10 mouse cellular contexts compared by ENCODE assay signal in the genomic region with DNA sequence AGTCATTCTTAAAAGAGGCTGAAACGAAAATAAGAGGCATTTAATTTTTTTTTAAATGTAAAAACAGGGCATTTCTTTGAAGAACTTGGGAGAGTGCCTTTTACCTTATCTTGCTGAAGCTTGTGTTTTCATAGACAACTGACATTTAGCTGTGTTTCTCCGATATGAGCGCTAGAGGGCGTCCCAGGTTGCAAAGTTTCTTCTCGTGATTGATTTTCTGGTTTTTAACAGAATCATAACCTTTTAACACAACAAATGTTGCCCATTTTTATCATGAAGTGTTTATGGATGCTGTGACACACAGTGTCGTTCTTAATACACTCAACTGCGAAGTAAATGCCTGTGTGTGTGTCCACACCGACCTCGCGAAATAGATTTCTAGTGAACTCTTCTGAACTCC. TPM values are rescaled to one million over a fixed set of nuclear protein-coding genes. Genes with fewer than 3 reads are reported as not detected.
DNase-seq lines count a peak whose midpoint lies in the region; ATAC-seq and TF ChIP-seq lines count a peak whose summit lies in the region.
"Had no signal": no experiment of that assay in that cellular context is flagged by ENCODE, and none has a peak within 500 bp of the region (broad histone marks: within the 10 kb centered on the region; RNA-seq: fewer than 3 reads in every experiment).

No protein-coding gene starts in this region.

- no peak for ATAC-seq in lung, postnatal 0 days
- no peak for ATAC-seq in hindbrain, embryonic 14.5 days (ENCODE audit: low FRiP score)

- no peak overlapping the region for H3K27ac ChIP-seq in lung, postnatal 0 days (ENCODE audit: low read length)
- H3K27ac ChIP-seq in hindbrain, embryonic 14.5 days, result no peak overlapping the region
- H3K27ac ChIP-seq: macrophage had no signal

- DNase-seq in adrenal gland, postnatal 14 days, result peak; percentile 35
- no peak for DNase-seq in adrenal gland, adult 2 months
- DNase-seq in lung, postnatal 0 days (ENCODE audit: low spot score), result peak; percentile 23
- no peak for DNase-seq in lung, adult 2 months
- DNase-seq in brain, embryonic 14.5 days (ENCODE audit: low read depth), result peak; percentile 34
- peak; percentile 57 for DNase-seq in hindbrain, embryonic 14.5 days (ENCODE audit: low spot score)
- peak; percentile 37 for DNase-seq in mesoderm, embryonic 11.5 days (ENCODE audit: low read depth, low spot score)
- DNase-seq in urinary bladder, postnatal 14 days (ENCODE audit: low spot score), result no peak

- no peaks in the 10 kb centered on the region for H3K36me3 ChIP-seq in lung, postnatal 0 days (ENCODE audit: insufficient read depth, low read length)
- no peaks in the 10 kb centered on the region for H3K36me3 ChIP-seq in hindbrain, embryonic 14.5 days (replicated peaks; ENCODE audit: control insufficient read depth, insufficient read depth)

- H3K9me3 ChIP-seq in lung, postnatal 0 days (ENCODE audit: low read length), result no peaks in the 10 kb centered on the region
- H3K9me3 ChIP-seq in hindbrain, embryonic 14.5 days (ENCODE audit: control insufficient read depth, low read length), result no peaks in the 10 kb centered on the region

- 18% methylated on average over 10 of the region's 10 CpGs for WGBS in lung, postnatal 0 days
- 24% methylated on average over 10 of the region's 10 CpGs for whole genome bisulfite sequencing in lung, adult 2 months
- WGBS in hindbrain, embryonic 14.5 days, result 21% methylated on average over 10 of the region's 10 CpGs

- TF ChIP-seq POLR2A in lung, adult 2 months (IDR thresholded peaks at IDR 0.05; ENCODE audit: borderline replicate concordance, extremely low read depth, low read depth, low read length), result no peak
- no peak for TF ChIP-seq POLR2A in brain, embryonic 14.5 days (IDR thresholded peaks at IDR 0.05; ENCODE audit: borderline replicate concordance, extremely low read depth, insufficient read depth, insufficient read length, poor library complexity, severe bottlenecking)

- H3K4me1 ChIP-seq in lung, postnatal 0 days (ENCODE audit: insufficient read depth, low read depth, low read length), result no peaks in the 10 kb centered on the region
- no peaks in the 10 kb centered on the region for H3K4me1 ChIP-seq in lung, adult 2 months (ENCODE audit: control insufficient read depth, insufficient read depth, low read length)
- H3K4me1 ChIP-seq in hindbrain, embryonic 14.5 days (replicated peaks; ENCODE audit: control insufficient read depth, insufficient read depth, low read length), result no peaks in the 10 kb centered on the region

- no peak overlapping the region for H3K9ac ChIP-seq in lung, postnatal 0 days (replicated peaks; ENCODE audit: low read depth)
- no peak overlapping the region for H3K9ac ChIP-seq in hindbrain, embryonic 14.5 days

- H3K4me3 ChIP-seq in lung, postnatal 0 days (ENCODE audit: low read depth, low read length), result no peak overlapping the region
- H3K4me3 ChIP-seq in lung, adult 2 months (replicated peaks; ENCODE audit: extremely low read depth, low read depth, low read length), result no peak overlapping the region
- H3K4me3 ChIP-seq in hindbrain, embryonic 14.5 days (replicated peaks; ENCODE audit: low read length), result no peak overlapping the region

- TF ChIP-seq CTCF in lung, postnatal 0 days (IDR thresholded peaks at IDR 0.05), result peak; percentile 62
- TF ChIP-seq CTCF in lung, adult 2 months (IDR thresholded peaks at IDR 0.05; ENCODE audit: insufficient read depth, low read length), result no peak
- peak; percentile 57; the same call in 1 of the 2 replicates for TF ChIP-seq CTCF in brain, embryonic 14.5 days (IDR thresholded peaks at IDR 0.05; ENCODE audit: borderline replicate concordance, extremely low read depth, insufficient read depth, insufficient read length)

- no peak for TF ChIP-seq EP300 in lung, postnatal 0 days (IDR thresholded peaks at IDR 0.05)

- H3K27me3 ChIP-seq in lung, postnatal 0 days (replicated peaks; ENCODE audit: insufficient read depth, low read length), result no peaks in the 10 kb centered on the region
- no peaks in the 10 kb centered on the region for H3K27me3 ChIP-seq in hindbrain, embryonic 14.5 days (ENCODE audit: control insufficient read depth, insufficient read depth, low read length)

- no peak overlapping the region for H3K4me2 ChIP-seq in lung, postnatal 0 days (replicated peaks; ENCODE audit: low read depth, low read length)
- no peak overlapping the region; the same call in 1 of the 2 replicates for H3K4me2 ChIP-seq in hindbrain, embryonic 14.5 days (replicated peaks)

RNA-seq across cellular contexts. Expression of a gene that starts 37.7 kb away (rescaled TPM):
- total RNA-seq in adrenal gland, postnatal 14 days (2021), result 0.48 and 0.68 TPM in 2 replicates
- total RNA-seq in adrenal gland, adult 2 months (2021), result under 1 TPM; 0.17 to 0.21 TPM
- polyA plus RNA-seq in adrenal gland, adult 2 months (2012; rRNA removed), result 0.11 and 0.25 TPM in 2 replicates
- 0.24 and 0.29 TPM in 2 replicates for polyA plus RNA-seq in lung, postnatal 0 days (2015; fragmentation: Nextera tagmentation; extraction: Ambion mirVana)
- polyA plus RNA-seq in lung, adult 2 months (2012; rRNA removed), result 0.06 and 0.16 TPM in 2 replicates
- polyA plus RNA-seq in brain, embryonic 14.5 days (2012; rRNA removed), result 0.32 and 0.36 TPM in 2 replicates
- polyA plus RNA-seq in hindbrain, embryonic 14.5 days (2014; fragmentation: Nextera tagmentation; extraction: Ambion mirVana), result 1.4 and 1.6 TPM in 2 replicates

RNA-seq across cellular contexts. Expression of a gene that starts 38.0 kb away (rescaled TPM):
- total RNA-seq in adrenal gland, postnatal 14 days (2021), result 0.86 and 0.96 TPM in 2 replicates
- total RNA-seq in adrenal gland, adult 2 months (2021), result under 1 TPM; 0.52 to 0.69 TPM
- polyA plus RNA-seq in adrenal gland, adult 2 months (2012; rRNA removed), result 13.4 TPM in 1 of 2 replicates, not detected in the other
- polyA plus RNA-seq in lung, postnatal 0 days (2015; fragmentation: Nextera tagmentation; extraction: Ambion mirVana), result 0.77 and 1.6 TPM in 2 replicates
- 0.80 and 1.6 TPM in 2 replicates for polyA plus RNA-seq in lung, adult 2 months (2012; rRNA removed)
- polyA plus RNA-seq in brain, embryonic 14.5 days (2012; rRNA removed), result 0.35 and 0.48 TPM in 2 replicates
- polyA plus RNA-seq in hindbrain, embryonic 14.5 days (2014; fragmentation: Nextera tagmentation; extraction: Ambion mirVana), result 1.1 and 1.3 TPM in 2 replicates
- polyA plus RNA-seq: gonadal fat pad, adult 2 months had no signal

Comparison
In these comparisons a context has a peak if more than half of its experiments do, and no peak if none do; other contexts are left out.
1. DNase-seq: peak in adrenal gland, postnatal 14 days (single experiment), lung, postnatal 0 days (single experiment), brain, embryonic 14.5 days (single experiment), hindbrain, embryonic 14.5 days (single experiment) and mesoderm, embryonic 11.5 days (single experiment); none in adrenal gland, adult 2 months (single experiment), lung, adult 2 months (single experiment) and urinary bladder, postnatal 14 days (single experiment).